Mouse (Mus musculus): ENCODE measurements around the gene C2cd5. TPM values are rescaled to one million over a fixed set of nuclear protein-coding genes. Genes with fewer than 3 reads are reported as not detected.

C2cd5 gene
- polyA plus RNA-seq, 1 experiment: not detected

- H3K27ac ChIP-seq (ENCODE audit: insufficient read depth, low read depth, low read length): no peak overlapping the region
- peaks cover 9% of the 10 kb centered on the region for H3K4me1 ChIP-seq (ENCODE audit: control insufficient read depth, insufficient read depth, low read length)
- 84% methylated on average over 1 of the region's 1 CpGs for WGBS
- TF ChIP-seq CTCF (IDR thresholded peaks at IDR 0.05; ENCODE audit: insufficient read depth, low read depth, low read length): no peak
- no peak for TF ChIP-seq POLR2A (IDR thresholded peaks at IDR 0.05; ENCODE audit: insufficient read depth, low read depth, low read length)
- no peak overlapping the region for H3K4me3 ChIP-seq (ENCODE audit: insufficient read depth, low read depth, low read length)
These were observed 132.5 kb downstream of the C2cd5 start for GRCm38 (mm10) chr6:142967407-142967806.

- Histone ChIP-seq H3K4me3 (ENCODE audit: insufficient read depth, low read depth, low read length) (peak overlapping the region; percentile 78), H3K27ac (ENCODE audit: insufficient read depth, low read depth, low read length) (peak overlapping the region; percentile 95), H3K4me1 (ENCODE audit: control insufficient read depth, insufficient read depth, low read length) (peaks cover 11% of the 10 kb centered on the region)
- WGBS: under 1% methylated on average over 39 of the region's 39 CpGs
- TF ChIP-seq CTCF (IDR thresholded peaks at IDR 0.05; ENCODE audit: insufficient read depth, low read depth, low read length): 0 out of 2 replicates have a peak, but pooled peaks have one; percentile 48
- TF ChIP-seq POLR2A (IDR thresholded peaks at IDR 0.05; ENCODE audit: insufficient read depth, low read depth, low read length): peak; percentile 68; the same call in 1 of the 2 replicates
These were observed 135.2 kb downstream of the C2cd5 start for GRCm38 (mm10) chr6:142964531-142965385.

GRCm38 (mm10) chr6:142964076-142964530 lies 135.8 kb downstream of the C2cd5 start, which contains the start of gene St8sia1:
Gene St8sia1 (minus strand): TSS chr6:142964452.
- under 1% methylated on average over 45 of the region's 45 CpGs for WGBS
- Histone ChIP-seq H3K4me3 (ENCODE audit: insufficient read depth, low read depth, low read length) (peak within 1 kb of the TSS; percentile 78), H3K4me1 (ENCODE audit: control insufficient read depth, insufficient read depth, low read length) (peaks cover 11% of the 10 kb centered on the region), H3K27ac (ENCODE audit: insufficient read depth, low read depth, low read length) (peak within 1 kb of the TSS; percentile 95)
- TF ChIP-seq POLR2A (IDR thresholded peaks at IDR 0.05; ENCODE audit: insufficient read depth, low read depth, low read length) (no peak), CTCF (IDR thresholded peaks at IDR 0.05; ENCODE audit: insufficient read depth, low read depth, low read length) (no peak)

GRCm38 (mm10) chr6:142963480-142964075 lies 136.4 kb downstream of the C2cd5 start:
- Histone ChIP-seq H3K4me1 (ENCODE audit: control insufficient read depth, insufficient read depth, low read length) (peaks cover 11% of the 10 kb centered on the region), H3K4me3 (ENCODE audit: insufficient read depth, low read depth, low read length) (peak overlapping the region; percentile 78), H3K27ac (ENCODE audit: insufficient read depth, low read depth, low read length) (no peak overlapping the region)
- TF ChIP-seq CTCF (IDR thresholded peaks at IDR 0.05; ENCODE audit: insufficient read depth, low read depth, low read length) (no peak), POLR2A (IDR thresholded peaks at IDR 0.05; ENCODE audit: insufficient read depth, low read depth, low read length) (no peak)
- WGBS: 10% methylated on average over 30 of the region's 30 CpGs

- 73% methylated on average over 14 of the region's 14 CpGs for WGBS
- H3K27ac ChIP-seq (ENCODE audit: insufficient read depth, low read depth, low read length): no peak overlapping the region
- TF ChIP-seq CTCF (IDR thresholded peaks at IDR 0.05; ENCODE audit: insufficient read depth, low read depth, low read length) (no peak), POLR2A (IDR thresholded peaks at IDR 0.05; ENCODE audit: insufficient read depth, low read depth, low read length) (no peak)
- peak overlapping the region; percentile 16 for H3K4me3 ChIP-seq (ENCODE audit: insufficient read depth, low read depth, low read length)
- peaks cover 11% of the 10 kb centered on the region for H3K4me1 ChIP-seq (ENCODE audit: control insufficient read depth, insufficient read depth, low read length)
These were observed 137.1 kb downstream of the C2cd5 start for GRCm38 (mm10) chr6:142962881-142963280.

- WGBS: 70% methylated on average over 10 of the region's 10 CpGs
- no peak for TF ChIP-seq POLR2A (IDR thresholded peaks at IDR 0.05; ENCODE audit: insufficient read depth, low read depth, low read length)
- no peak for TF ChIP-seq CTCF (IDR thresholded peaks at IDR 0.05; ENCODE audit: insufficient read depth, low read depth, low read length)
- H3K27ac ChIP-seq (ENCODE audit: insufficient read depth, low read depth, low read length): no peak overlapping the region
- peaks cover 11% of the 10 kb centered on the region for H3K4me1 ChIP-seq (ENCODE audit: control insufficient read depth, insufficient read depth, low read length)
- H3K4me3 ChIP-seq (ENCODE audit: insufficient read depth, low read depth, low read length): peak overlapping the region; percentile 16
These were observed 137.5 kb downstream of the C2cd5 start for GRCm38 (mm10) chr6:142962476-142962875.

GRCm38 (mm10) chr6:142961721-142962455 lies 138.1 kb downstream of the C2cd5 start:
- WGBS: 77% methylated on average over 9 of the region's 9 CpGs
- no peak for TF ChIP-seq POLR2A (IDR thresholded peaks at IDR 0.05; ENCODE audit: insufficient read depth, low read depth, low read length)
- no peak for TF ChIP-seq CTCF (IDR thresholded peaks at IDR 0.05; ENCODE audit: insufficient read depth, low read depth, low read length)

More at GRCm38 (mm10) chr6:142961721-142962455, 138.1 kb downstream of the C2cd5 start:
- Histone ChIP-seq H3K27ac (ENCODE audit: insufficient read depth, low read depth, low read length) (no peak overlapping the region), H3K4me1 (ENCODE audit: control insufficient read depth, insufficient read depth, low read length) (peaks cover 11% of the 10 kb centered on the region), H3K4me3 (ENCODE audit: insufficient read depth, low read depth, low read length) (no peak overlapping the region)

Other genes with a start within 250 kb of the C2cd5 start
- 84.6 TPM in 1 of 2 replicates, not detected in the other for gene St8sia1, start 135.7 kb downstream of the C2cd5 start, polyA plus RNA-seq (2012; ENCODE audit: insufficient read depth, insufficient read length, low replicate concordance, missing spikeins)
- 140 and 283 TPM in 2 replicates for gene Etnk1, start 67.1 kb upstream of the C2cd5 start, polyA plus RNA-seq (2012; ENCODE audit: insufficient read depth, insufficient read length, low replicate concordance, missing spikeins)

Measured in olfactory bulb, adult 2 months (tissue).